Mouse (Mus musculus): Measurements from ENCODE around the gene Rora.

The Rora gene

DNA sequence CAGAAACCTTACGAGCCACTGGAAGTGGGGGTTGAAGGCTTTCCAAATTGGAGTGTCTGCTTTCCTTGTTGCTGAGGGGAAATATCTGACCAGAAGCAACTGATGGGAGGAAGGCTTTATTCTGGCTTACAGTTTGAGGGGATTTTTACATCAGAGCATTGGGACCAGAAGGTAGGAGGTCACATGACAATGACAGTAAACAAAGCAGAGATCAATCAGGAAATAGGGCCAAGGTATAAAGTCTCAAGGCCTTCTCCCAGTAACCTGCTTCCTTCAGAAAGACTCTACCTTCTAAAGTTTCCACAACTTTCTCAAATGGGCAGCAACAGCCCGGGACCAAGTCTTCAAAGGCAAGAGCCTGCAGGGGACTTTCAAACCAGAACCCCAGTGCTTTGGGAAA, 34.6 kb downstream of the Rora start:
- no peak for DNase-seq (ENCODE audit: low spot score)

- DNase-seq (ENCODE audit: low spot score): peak; percentile 87
These were observed 35.8 kb downstream of the Rora start for GRCm38 (mm10) chr9:68689351-68689750.

DNA sequence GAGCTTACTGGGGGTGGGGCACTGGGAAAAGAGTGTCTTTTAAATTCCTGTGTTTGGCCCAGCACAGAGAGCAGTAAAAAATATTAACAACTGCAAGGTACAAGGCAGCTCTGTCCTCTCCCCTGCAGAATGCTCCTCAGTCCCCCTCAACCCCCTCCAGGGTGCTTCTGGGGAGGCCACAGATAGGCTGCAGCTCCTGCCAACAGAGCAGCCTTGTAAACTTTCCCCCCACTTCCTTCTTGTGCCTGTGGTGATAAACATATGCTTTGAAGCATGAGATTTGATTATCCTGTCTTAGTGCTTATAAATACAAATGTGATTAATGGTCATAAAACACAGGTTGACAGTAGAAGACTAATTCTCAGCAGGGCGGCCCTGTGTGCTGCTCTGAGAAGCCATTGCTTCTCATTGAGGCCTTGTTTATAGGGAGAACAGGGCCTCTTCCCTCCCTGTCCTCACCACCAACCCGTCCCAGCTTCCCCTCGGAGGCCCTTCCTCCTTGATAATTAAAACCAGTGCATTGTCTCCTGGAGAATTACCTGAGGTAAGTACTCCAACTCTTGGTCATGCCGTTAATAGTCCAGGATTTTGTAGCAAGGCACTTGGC, 41.4 kb downstream of the Rora start:
- DNase-seq (ENCODE audit: low spot score): peak; percentile 82

- no peak for DNase-seq (ENCODE audit: low spot score)
These were observed 41.9 kb downstream of the Rora start for GRCm38 (mm10) chr9:68695496-68695969.

DNA sequence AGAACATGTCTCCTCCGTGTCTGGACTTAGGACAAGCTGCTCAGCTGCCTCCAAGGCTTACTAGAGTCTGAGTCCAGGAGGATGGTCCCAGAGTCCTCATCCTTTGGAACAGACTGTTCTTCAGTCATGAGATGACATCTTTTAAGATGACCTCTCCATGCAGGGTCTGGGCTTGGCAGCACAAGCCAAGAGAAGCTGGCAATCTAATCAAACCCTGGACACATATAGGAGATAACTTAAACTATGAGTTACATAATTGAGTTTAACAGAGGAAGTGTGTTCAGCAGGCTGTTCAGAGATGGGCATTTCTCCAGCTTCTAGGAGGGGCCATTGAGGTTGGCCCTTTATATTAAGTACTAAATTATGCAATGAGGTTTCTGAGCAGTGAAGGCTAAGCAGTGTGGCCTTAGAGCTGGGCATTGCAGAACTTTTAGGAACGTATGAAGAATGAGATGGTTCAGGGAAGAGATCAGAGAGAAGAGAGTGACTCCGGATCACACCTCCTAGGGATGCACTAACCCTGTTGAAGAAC, 42.9 kb downstream of the Rora start:
- DNase-seq (ENCODE audit: low spot score): no peak

DNA sequence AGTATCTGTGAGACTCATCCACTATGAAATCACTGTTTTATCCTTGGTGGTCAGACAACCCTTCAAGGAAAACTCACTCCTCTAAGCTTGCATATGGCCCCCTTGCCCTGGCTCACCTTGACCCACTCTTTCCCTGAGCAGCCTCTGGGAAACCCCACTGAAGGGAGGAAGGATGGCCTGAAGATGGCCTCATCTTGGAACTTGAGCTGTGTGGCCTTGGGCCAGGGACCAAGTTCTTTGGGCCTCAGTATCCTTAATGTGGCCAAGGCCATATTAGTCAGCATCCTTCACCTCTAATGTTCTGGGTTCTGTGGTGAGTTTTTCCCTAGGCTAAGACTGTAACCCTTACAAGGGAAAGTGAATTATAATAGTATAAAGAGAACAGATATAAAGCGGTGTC, 45.8 kb downstream of the Rora start:
- no peak for DNase-seq (ENCODE audit: low spot score)

- no peak for DNase-seq (ENCODE audit: low spot score)
These were observed 46.3 kb downstream of the Rora start for GRCm38 (mm10) chr9:68699856-68700255.

DNA sequence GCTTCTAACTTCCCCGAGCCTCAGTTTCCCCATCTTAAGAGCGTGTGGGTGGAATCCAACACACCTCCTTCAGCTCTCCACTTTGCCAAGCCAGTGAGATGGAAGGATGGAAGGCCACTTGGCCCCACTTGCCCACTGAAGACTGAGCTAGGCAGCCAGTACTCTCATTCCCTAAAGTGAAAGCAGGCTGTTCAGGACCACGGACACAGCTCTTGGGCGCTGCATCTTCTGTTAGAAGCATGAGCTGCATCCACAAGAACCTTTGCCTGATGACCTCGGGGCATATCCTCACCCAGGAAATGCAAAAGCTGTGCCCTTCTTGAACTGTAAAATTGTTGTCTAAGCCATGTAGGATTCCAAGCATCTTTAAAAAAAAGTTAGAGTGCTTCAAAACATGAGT, 54.0 kb downstream of the Rora start:
- DNase-seq (ENCODE audit: low spot score): no peak

- peak; percentile 52 for DNase-seq (ENCODE audit: low spot score)
These were observed 55.6 kb downstream of the Rora start for GRCm38 (mm10) chr9:68709232-68709631.

- no peak for DNase-seq (ENCODE audit: low spot score)
These were observed 57.5 kb downstream of the Rora start for GRCm38 (mm10) chr9:68710893-68711654.

DNA sequence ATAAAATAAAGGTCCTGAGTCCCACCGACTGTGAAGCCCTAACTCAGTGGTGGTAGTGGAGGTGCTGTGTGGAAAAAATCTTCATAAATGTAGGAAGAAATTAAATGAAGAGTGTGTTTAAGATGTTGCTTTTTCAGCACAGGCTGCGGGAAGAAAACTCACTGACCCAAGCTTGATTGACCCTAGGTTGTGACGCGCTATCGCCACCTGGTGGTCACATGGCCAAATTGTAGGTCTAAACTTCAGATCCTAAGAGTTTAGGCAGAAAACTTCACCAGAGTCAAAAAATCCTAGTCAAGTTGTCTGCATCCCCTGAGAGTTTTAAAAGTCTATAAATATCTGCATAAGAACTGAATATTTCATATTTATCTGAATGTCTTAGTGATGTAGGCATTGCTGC, 63.4 kb downstream of the Rora start:
- DNase-seq (ENCODE audit: low spot score): peak; percentile 65

- no peak for DNase-seq (ENCODE audit: low spot score)
These were observed 64.8 kb downstream of the Rora start for GRCm38 (mm10) chr9:68718427-68718826.

- DNase-seq (ENCODE audit: low spot score): no peak
These were observed 65.7 kb downstream of the Rora start for GRCm38 (mm10) chr9:68719286-68719685.

DNA sequence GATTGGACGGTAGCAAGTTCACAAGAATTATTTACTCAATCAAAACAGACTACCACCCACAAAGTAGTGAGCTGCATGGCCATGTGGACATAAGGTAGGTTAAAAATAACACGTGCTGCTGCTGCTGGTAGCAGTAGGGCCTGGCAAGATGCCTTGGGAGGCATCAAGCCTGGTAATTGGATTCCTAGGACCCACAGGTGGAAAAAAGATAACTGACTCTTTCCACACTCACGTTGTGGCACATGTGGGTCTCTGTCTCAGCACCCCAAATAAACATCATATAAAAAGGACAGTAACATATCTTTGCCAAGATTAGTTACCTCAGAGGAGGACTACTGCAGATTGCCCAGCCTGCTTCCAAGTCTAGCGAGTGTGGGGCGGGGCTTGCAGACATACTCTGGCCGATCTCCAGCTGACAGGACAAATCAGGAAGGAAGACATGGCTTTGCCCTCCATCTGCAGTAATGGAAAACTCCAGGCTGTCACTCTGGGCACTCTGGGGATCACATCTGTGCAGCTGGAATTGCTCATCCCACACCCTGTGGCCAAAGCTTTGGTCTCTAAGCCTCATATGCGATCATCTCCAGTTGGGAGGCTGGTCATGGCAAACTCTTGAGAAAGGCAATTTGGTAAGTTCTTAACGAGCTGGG, 71.2 kb downstream of the Rora start:
- DNase-seq (ENCODE audit: low spot score): no peak

GRCm38 (mm10) chr9:68727166-68727855, 73.7 kb downstream of the Rora start:
- no peak for DNase-seq (ENCODE audit: low spot score)

DNA sequence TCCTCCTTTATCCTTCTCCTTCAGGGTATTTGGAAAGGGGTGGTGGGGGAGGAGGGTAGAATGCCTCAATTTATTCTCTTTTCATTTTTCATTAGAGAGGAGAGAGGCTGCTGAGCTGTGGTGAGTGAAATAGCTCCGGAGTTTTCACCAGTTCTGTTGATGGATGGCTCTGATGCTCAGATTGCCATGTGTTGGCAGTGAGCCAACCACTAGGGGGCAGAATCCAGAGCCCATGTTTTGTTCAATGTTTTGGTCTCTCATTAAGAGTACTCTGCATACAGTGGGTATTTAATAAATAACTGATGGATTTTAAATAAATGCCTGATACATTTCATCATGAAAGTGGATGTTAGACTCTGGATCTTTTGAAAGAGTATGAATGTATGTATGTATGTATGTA, 77.9 kb downstream of the Rora start:
- DNase-seq (ENCODE audit: low spot score): no peak

GRCm38 (mm10) chr9:68732929-68733328, 79.3 kb downstream of the Rora start:
- no peak for DNase-seq (ENCODE audit: low spot score)

DNA sequence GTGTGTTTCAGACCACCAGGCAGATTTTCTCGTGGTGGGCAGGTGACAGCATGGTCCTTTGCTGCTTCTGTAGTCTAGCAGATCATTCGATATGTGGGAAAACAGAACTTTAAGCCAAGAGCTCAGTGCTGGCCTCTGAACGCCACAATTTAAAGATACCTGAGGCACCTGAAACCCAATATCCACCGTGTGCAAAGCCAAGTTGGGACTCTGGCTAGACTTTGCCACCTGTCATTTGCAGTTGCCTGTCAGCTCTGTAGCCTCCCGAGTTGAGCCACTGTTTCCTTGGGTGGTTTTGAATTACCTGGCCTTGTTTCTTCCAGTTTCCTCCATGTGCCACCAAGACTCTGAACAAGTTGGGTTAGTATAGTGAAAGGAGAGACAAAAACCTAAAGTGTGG, 82.3 kb downstream of the Rora start:
- DNase-seq (ENCODE audit: low spot score): no peak

DNA sequence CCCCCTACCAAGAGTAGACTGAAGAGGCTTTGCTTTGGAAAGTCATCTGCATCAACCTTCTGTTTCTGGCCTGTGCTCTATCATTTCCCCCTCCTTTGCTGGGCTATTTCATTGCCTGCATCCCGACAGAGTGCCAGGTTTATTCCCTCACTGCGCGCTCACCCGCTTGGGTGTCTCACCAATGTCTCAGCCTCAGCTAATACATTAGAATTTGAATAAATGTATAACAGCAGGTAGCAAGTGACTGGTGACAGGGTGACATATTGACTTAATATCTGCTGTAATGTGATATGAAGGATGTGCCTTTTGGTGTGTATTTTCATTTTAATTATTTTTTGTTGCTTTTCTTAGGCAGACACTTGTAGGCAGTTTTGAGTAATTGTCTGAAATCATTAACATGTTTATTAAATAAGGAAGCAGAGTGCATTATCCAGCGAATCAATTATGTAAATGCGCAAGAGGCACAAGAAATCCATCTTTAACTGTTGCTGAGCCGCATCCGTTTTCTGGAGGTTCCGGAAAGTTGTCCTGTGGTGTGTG, 83.7 kb downstream of the Rora start:
- DNase-seq (ENCODE audit: low spot score): no peak

GRCm38 (mm10) chr9:68745931-68746646, 92.5 kb downstream of the Rora start:
- DNase-seq (ENCODE audit: low spot score): no peak

DNA sequence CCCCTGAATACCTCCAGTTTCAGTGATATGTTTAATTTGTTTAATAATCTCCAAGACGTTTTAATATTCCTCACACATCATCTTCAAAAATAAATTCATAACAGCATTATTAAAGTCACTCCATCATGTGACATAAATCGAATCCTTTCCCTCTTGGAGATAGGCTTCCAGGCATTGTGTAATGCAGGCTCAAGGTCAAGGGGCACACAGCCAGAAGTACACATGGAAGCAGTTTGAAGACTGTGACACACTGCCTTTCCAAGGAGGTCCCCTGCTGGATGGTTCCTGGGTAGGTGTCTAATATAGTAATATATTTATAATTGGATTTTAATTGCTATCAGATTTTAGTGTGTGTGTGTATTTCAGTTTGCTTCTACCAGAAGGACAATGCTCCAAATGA, 103.4 kb downstream of the Rora start:
- DNase-seq (ENCODE audit: low spot score): no peak

Data from retina, embryonic 14.5 days (tissue).